Mouse (Mus musculus) layer of hippocampus, adult 2 months (tissue): Measurements from ENCODE around the gene Hectd1. TPM values are rescaled to one million over a fixed set of nuclear protein-coding genes. Genes with fewer than 3 reads are reported as not detected.
A peak's percentile ranks its signal among the peaks of the same experiment; 100 is the strongest.

Experiments
- DNase-seq, 2 experiments: peaks; one replicate each; pipeline ENCODE4 v3.0.0; 2022; ENCODE audit warnings: low spot score in 2 of 2
- H3K27ac ChIP-seq: fragments of 200-600 bp; 2 replicates; pipeline ENCODE4 v1.8.1; 2022
- H3K4me3 ChIP-seq: fragments of 200-600 bp; 2 replicates; pipeline ENCODE4 v1.8.1; 2022; ENCODE audit warnings: mild to moderate bottlenecking
- CTCF ChIP-seq: fragments of 200-600 bp; conservative IDR thresholded peaks from 2 replicates; pipeline ENCODE4 v1.8.1; 2022; ENCODE audit warnings: antibody characterized with exemption, mild to moderate bottlenecking, moderate library complexity
- total RNA-seq, 2 experiments: library from RNA; stranded (reverse); gene quantifications; 2 replicates each; pipeline ENCODE4 v1.2.3; 2021

The Hectd1 gene
- total RNA-seq, 2 experiments from 2014 or later: 84.2 to 84.3 TPM

DNA sequence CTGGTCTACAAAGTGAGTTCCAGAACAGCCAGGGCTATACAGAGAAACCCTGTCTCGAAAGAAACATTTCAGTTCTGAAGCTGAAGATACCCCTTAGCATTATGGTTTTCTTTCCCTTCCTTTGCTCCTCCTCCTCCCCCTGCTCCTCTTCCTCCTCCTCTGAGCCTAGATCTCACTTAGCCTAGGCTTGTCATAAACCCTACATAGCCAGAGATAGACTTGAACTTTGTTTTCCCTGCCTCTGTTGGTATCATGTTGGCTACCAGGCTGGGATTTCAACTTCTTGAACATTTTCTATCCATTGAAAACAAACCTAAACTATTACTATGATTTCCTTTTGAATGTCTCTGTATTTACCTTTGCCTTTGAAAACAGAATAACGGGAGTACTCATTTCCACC is 26.5 kb upstream of the Hectd1 start:
- TF ChIP-seq CTCF: no peak
- no peak overlapping the region for H3K4me3 ChIP-seq
- DNase-seq: no peak
- no peak overlapping the region for H3K27ac ChIP-seq

DNA sequence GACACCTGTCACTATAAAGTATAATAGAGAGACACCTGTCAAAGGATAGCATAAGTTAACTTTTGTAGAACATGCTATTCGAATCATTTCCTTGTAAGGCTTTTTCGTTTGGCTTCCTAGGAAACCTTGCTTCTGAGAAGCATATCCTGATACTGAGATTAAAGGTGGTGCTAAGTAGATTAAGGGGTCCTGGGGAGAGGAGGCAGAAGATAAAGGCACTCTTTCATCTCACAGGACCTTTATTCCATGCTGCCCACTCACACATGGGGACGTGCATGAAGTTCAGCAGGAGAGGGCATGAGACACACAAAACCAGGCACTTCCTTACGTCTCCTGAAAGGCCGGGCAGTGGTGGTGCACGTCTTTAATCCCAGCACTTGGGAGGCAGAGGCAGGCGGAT is 26.1 kb upstream of the Hectd1 start:
- Histone ChIP-seq H3K4me3 (no peak overlapping the region), H3K27ac (no peak overlapping the region)
- no peak for DNase-seq
- TF ChIP-seq CTCF: no peak

DNA sequence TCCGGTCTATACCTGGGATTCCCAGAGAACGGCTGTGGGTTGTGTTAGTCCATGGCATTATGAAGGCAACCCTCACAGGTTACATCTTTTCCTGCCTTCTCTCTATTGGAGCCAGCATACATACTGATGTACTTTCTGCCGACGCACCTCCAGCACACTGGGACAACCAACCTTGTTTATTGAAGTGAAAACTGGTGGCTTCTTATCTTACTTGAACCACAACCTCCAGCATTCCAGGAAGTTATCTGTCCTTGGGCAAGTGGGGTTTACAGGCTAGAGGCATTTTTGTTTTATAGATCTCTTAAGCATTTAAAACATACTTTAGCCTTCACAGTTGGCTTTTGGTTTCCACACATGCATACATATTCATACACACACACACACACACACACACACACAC is 22.3 kb upstream of the Hectd1 start:
- no peak for TF ChIP-seq CTCF
- Histone ChIP-seq H3K4me3 (no peak overlapping the region), H3K27ac (no peak overlapping the region)
- DNase-seq: no peak

DNA sequence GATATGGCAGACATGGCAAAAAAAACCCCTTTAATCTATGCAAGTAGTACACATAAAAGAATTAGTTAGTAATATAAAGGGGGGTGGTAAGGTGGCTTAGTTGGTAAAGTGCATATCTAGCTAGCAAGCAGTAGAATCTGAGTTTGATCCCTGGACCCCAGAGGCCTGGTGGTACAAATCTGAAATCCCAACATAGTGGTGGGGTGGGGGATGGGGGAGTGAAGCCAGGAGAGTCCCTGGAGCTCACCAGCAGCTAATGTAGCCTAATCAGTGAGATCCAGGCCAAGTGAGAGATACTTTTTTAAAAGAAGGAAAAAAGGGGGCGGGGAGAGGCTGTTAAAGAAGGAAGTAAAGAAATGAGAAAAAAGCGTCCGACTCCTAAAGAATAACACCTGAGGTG is 21.8 kb upstream of the Hectd1 start:
- DNase-seq: no peak

DNA sequence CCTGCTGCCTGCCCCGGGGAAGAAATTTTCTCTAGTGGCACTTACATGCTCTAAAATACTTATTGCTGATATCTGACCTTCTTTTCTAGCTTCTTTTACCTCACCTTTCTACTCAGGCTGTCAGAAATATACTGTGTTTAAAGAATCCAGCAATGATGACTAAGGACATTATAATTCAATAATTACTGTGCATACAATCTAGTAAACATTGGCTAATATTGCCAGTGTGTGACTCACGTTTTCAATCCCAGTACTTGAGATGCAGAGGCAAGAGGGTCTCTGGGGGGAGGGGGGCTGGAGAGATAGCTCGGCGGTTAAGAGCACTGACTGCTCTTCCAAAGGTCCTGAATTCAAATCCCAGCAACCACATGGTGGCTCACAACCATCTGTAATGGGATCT is 21.0 kb upstream of the Hectd1 start:
- TF ChIP-seq CTCF: no peak
- no peak overlapping the region for H3K27ac ChIP-seq

More for the DNA sequence above, 21.8 kb upstream of the Hectd1 start:
- Histone ChIP-seq H3K27ac (no peak overlapping the region), H3K4me3 (no peak overlapping the region)
- no peak for TF ChIP-seq CTCF

DNA sequence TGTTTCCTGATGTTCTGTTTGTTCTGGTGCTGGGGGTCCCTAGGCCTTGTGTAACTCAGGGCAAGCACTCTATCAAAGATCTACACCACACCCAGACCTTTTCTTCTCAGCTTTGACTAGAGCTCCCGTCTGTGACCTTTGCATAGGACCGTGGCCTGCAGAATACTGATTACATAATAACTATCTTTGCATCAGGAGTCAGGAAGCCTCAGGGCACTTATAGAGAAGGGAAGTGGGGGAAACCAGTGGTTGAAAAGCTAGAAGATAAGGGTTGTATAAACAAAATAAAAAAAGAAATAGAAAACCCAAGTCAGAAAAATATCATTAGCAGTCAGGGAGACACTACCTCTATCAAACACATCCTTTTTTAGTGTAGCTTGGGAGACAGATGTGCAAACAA is 20.6 kb upstream of the Hectd1 start:
- TF ChIP-seq CTCF: no peak
- no peak for DNase-seq
- no peak overlapping the region for H3K27ac ChIP-seq
- no peak overlapping the region for H3K4me3 ChIP-seq

More for the DNA sequence above, 21.0 kb upstream of the Hectd1 start:
- no peak for DNase-seq
- no peak overlapping the region for H3K4me3 ChIP-seq

DNA sequence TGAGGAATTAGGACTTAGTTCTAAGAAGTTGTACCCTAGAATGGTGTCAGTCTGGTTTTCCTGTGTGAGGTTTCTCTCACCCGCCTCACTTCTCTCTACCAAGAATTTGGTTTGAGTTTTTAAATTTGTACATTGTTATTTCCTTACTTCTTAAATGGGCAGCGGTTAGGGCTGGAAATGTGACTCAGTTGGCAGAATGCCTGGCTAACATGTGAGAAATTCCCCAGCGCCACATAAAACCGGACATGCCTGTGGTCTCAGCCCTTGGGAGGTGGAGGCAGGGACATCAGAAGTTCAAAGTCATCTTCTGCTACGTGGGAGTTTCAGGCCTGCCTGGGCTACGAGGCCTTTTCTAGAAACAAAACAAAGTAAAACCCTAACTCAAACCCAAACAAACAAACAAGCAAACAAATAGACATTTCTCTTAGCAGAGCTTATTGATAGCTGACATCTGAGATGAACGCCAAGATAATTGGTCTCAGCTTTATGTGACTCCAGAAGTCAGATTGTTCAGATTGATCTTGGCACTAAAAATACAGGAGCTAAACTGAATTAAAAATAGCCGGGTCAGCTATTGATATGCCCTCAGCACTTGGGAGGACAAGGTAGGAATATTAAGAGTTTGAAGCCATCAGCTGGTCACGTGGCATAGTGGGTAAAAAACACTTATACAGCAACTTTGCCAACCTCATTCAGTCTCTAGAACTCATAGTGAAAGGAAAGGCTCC is 18.8 kb upstream of the Hectd1 start:
- no peak overlapping the region for H3K27ac ChIP-seq
- TF ChIP-seq CTCF: no peak
- H3K4me3 ChIP-seq: no peak overlapping the region
- DNase-seq: no peak

DNA sequence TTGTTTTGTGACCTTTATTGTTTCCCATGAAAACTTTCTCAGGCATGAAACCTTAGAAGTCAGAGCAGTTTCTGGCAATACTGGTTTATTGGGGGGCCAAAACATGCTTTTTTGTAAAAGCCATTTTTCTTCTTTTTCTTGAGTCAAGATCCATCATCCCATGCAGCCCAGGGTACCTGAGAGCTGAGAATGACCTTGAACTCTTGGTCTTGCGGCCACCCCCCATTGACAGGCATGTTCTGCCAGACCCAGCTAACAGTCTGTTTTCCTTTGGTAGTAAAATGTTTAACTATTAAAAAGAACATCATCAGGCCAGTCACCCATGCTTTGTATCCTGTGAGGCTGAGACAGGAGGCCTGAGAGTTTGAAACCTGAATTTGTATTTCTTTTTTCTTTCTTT is 15.9 kb upstream of the Hectd1 start:
- H3K4me3 ChIP-seq: peak overlapping the region; percentile 67
- no peak for DNase-seq
- H3K27ac ChIP-seq: peak overlapping the region; percentile 93; the same call in 1 of the 2 replicates
- no peak for TF ChIP-seq CTCF

DNA sequence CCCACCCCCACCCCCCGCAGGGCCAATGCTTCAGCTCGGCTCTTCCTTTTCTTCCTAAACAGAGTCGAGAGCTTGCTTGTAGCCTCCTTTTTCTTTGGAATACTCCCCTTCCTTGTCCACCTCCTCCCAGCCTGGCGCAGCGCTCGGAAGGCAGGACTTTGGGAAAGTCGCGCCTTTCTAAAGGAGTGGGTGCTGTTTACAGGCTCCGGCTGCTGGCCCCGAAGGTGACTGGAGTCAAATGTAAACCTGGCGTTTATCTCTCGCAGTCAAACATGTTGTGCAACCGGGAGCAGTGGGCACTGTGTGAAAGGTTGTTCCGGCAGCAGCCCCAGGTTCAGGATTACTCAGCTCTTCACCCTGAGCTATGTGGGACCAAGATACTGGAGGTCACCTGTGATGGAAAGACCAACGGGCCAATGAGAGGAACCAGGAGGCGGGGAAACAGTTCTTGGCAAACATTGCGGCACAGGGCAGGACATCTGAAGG is 15.5 kb upstream of the Hectd1 start:
- Histone ChIP-seq H3K27ac (peak overlapping the region; percentile 93), H3K4me3 (peak overlapping the region; percentile 67)
- no peak for TF ChIP-seq CTCF
- peak; percentile 84 to 88 for DNase-seq

DNA sequence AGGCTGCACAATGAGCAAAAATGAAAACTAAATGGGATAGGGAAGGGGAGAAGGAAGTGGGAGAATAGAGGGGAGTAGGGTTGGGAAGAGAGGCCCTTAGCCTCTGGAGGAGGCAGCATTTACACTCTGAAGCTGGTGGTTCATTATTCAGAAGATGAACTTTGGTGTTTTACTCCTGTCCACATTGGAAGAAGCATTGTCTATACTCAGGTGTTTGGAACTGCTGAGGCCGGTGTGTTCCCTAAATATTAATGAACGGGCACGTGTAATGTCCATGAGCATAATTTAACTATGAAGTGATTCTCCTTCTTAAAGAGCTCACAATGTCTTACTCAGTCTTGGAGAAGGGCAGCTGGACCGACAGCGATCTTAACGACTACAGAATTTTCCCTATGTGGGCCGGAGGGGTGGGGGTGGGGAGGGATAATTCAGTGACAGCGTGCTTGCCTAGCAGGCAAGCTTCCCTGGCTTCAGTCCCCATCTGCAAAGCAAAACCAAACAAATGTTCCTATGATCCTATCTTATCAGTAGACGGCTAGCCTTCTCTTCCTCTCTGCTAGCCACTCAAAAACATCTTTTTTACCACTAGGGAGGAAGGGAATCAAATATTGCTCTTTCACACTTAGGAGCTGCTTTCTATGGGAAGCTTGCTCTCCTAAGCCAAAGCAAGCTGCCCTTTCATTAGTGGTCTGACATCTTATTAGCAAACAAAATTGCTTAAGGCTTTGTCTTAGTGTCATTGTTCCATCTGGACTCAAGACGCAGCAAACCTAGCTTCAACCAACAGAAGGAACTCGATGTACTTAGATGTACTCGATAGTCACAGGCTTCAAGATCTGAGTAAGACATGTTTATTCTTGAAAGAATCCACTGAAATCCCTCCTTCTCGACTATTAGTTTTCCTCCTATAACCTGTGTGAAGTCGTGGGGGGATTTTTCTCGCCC is 14.5 kb upstream of the Hectd1 start:
- TF ChIP-seq CTCF: no peak

DNA sequence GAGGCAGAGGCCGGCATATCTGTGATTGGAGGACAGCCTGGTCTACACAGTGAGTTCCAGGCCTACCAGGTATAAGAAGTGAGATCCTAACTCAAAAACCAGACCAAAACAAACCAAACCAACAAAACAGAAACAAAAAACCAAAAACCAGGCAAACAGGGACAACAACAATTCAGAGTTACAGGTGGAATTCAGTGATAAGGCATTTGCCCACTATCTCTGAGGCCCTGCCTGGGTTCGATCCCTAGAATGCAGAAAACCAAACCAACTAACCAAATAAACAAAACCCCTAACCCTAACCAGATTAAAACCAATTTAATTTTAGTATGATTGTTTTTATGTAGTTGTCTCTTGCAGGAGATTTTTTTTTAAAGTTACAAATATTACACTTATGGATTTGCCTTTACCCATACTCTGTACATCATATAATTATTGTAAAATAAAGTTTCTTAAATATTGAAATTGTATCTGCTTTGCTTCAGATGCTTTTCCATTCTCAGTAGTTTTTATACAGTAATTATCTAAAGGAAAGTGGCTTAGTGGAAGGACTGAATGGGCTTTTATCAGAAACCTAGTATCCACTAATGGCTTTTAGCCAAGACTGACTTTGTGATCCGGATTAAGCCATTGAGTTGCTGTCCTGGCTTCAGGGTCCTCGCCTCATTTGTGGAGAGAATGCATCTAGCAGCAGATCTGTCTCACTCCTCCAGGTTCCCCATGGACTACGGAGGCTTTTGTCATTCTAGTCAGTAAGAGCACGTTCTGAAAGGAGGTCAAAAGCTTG is 12.9 kb upstream of the Hectd1 start:
- no peak overlapping the region for H3K4me3 ChIP-seq
- H3K27ac ChIP-seq: no peak overlapping the region
- no peak for DNase-seq
- TF ChIP-seq CTCF: no peak

More for the DNA sequence above, 14.5 kb upstream of the Hectd1 start:
- Histone ChIP-seq H3K27ac (peak overlapping the region; percentile 93), H3K4me3 (peak overlapping the region; percentile 67)
- no peak for DNase-seq

DNA sequence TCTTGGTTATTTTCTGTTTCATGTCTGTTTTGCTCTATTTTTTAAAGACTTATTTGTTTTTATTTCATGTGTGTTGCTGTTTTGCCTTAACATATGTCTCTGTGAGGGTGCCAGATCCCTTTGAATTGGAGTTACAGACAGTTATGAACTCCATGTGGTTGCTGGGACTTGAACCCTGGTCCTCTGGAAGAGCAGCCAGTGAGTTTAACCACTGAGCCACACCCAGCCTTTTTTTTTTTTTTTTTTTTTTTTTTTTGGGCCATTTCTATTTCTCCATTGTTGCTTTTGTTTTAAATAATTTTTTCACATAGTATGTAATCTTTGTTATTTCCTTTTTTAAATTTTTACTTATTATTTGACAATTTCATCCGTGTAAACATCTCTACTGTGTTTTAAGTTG is 10.5 kb upstream of the Hectd1 start:
- no peak overlapping the region for H3K27ac ChIP-seq
- DNase-seq: no peak
- no peak overlapping the region for H3K4me3 ChIP-seq
- no peak for TF ChIP-seq CTCF
